Mouse (Mus musculus) heart, embryonic 11.5 days (tissue): ENCODE measurements around the gene Epsti1. TPM values are rescaled to one million over a fixed set of nuclear protein-coding genes. Genes with fewer than 3 reads are reported as not detected.

ENCODE experiments used
- ATAC-seq: fragments of 200-750 bp; cut with Nextera tagmentation; replicated peaks from 2 replicates; pipeline ENCODE4 v1.8.0; 2017; ENCODE audit warnings: moderate library complexity; ENCODE audit not compliant: insufficient number of reproducible peaks, low FRiP score, low TSS enrichment
- H3K27ac ChIP-seq: fragments of 300-500 bp; sonication (generic); 2 replicates; pipeline ENCODE4 v1.5.1; 2014; ENCODE audit warnings: mild to moderate bottlenecking, low read depth, low read length
- H3K27me3 ChIP-seq: fragments of 300-500 bp; sonication (generic); 2 replicates; pipeline ENCODE4 v1.6.1; 2014; ENCODE audit warnings: mild to moderate bottlenecking, low read length, mixed read lengths; ENCODE audit not compliant: control insufficient read depth, insufficient read depth
- H3K36me3 ChIP-seq: fragments of 300-500 bp; sonication (generic); 2 replicates; pipeline ENCODE4 v1.6.1; 2014; ENCODE audit warnings: mild to moderate bottlenecking, low read length, moderate library complexity, mixed read lengths; ENCODE audit not compliant: control insufficient read depth, insufficient read depth
- H3K4me1 ChIP-seq: fragments of 300-500 bp; sonication (generic); 2 replicates; pipeline ENCODE4 v1.6.1; 2014; ENCODE audit warnings: low read length; ENCODE audit not compliant: control insufficient read depth, insufficient read depth
- H3K4me2 ChIP-seq: fragments of 300-500 bp; sonication (generic); 2 replicates; pipeline ENCODE4 v1.6.1; 2014; ENCODE audit warnings: mild to moderate bottlenecking, moderate library complexity
- H3K4me3 ChIP-seq: fragments of 300-500 bp; sonication (generic); 2 replicates; pipeline ENCODE4 v1.5.1; 2014; ENCODE audit warnings: low read depth, low read length
- H3K9ac ChIP-seq: fragments of 300-500 bp; sonication (generic); 2 replicates; pipeline ENCODE4 v1.6.1; 2014; ENCODE audit warnings: mild to moderate bottlenecking, low read depth, low read length, moderate library complexity
- H3K9me3 ChIP-seq: fragments of 300-500 bp; sonication (generic); replicated peaks from 2 replicates; pipeline ENCODE4 v1.6.1; 2016; ENCODE audit warnings: low read length; ENCODE audit not compliant: control insufficient read depth
- WGBS: fragments of 180-500 bp; shearing (Covaris S2); extraction: QIAGEN DNeasy Blood & Tissue Kit; methylation state at CpG from one replicate; pipeline ENCODE4 v1.1.7; 2014; ENCODE audit not compliant: insufficient replicate concordance; 5-methylcytosine and 5-hydroxymethylcytosine counted together
- polyA plus RNA-seq: library from polyadenylated mRNA; unstranded; fragments of >200 nt; fragmentation: Nextera tagmentation; extraction: Ambion mirVana; gene quantifications from 2 replicates; pipeline ENCODE4 v1.2.1, GENCODE M21; 2014

Gene Epsti1
- polyA plus RNA-seq, 1 experiment from 2014 or later = 0.49 TPM

DNA sequence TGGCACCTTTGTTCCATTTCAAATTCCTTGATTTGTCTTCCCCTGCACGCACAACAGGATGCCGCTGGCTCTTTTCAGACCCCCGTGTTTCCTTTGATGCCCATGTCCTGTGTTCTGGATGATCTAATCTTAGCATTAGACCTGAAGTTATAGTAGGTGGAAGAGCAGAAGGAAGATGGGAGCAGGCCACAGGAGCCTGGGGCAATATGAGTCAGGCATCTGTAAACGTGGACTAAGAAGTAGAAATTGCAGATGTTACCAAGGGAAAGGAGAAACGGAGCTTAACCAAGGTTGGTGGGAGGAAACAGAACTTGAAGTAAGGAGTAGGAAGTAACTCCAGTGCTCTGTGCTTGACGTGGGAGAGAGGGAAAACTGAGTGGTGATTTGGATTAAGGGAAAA lies 57.7 kb downstream of the Epsti1 start:
- Histone ChIP-seq H3K27me3 (no peaks in the 10 kb centered on the region), H3K4me3 (no peak overlapping the region), H3K36me3 (no peaks in the 10 kb centered on the region), H3K4me1 (peaks cover 7% of the 10 kb centered on the region), H3K4me2 (no peak overlapping the region), H3K9me3 (no peaks in the 10 kb centered on the region), H3K9ac (no peak overlapping the region), H3K27ac (no peak overlapping the region)
- 75% methylated on average over 6 of the region's 6 CpGs for WGBS
- ATAC-seq = no peak

DNA sequence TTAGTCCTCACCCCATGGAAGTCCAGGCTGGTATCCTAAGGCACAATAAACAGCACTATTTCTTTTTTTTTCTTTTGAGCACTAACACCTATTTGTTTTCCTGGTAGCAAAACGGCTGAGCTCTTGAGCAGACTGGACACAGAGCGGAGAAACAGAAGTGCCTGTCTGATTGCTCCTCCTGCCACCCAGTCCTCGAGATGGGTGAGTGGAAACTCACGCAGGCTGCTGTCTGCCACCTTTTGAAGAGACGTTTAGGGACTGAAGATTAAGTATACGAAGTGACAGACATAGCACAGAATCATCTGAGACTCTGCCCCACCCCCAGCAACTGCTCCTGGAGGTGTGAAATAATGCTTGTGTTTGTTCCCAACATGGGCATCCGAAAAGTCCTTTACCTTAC lies 59.5 kb downstream of the Epsti1 start:
- no peak overlapping the region for H3K27ac ChIP-seq
- no peak overlapping the region for H3K4me2 ChIP-seq
- no peak overlapping the region for H3K4me3 ChIP-seq
- H3K36me3 ChIP-seq = no peaks in the 10 kb centered on the region
- H3K9ac ChIP-seq = no peak overlapping the region
- ATAC-seq = no peak
- H3K4me1 ChIP-seq = peaks cover 7% of the 10 kb centered on the region
- 31% methylated on average over 7 of the region's 7 CpGs for WGBS
- no peaks in the 10 kb centered on the region for H3K27me3 ChIP-seq
- H3K9me3 ChIP-seq = no peaks in the 10 kb centered on the region

DNA sequence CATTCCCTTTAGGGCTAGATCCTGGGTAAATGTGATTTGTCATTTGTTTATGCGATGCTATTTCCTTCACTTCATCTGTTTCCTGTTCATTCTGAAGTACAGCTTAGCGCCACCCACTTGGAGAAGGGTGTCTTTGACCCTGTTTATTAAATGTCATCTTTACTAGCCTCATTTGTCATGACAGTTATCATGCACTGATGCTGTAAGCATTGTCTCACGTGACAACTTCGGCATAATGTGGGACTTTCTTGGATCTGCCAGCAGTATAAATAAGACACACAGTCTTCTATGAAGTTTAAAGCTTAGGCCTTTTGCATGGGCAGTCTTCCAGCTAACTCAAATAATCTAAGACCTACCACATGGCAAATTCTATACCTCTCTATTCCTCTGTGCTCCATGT lies 67.3 kb downstream of the Epsti1 start:
- H3K27me3 ChIP-seq = peaks cover 2% of the 10 kb centered on the region; the same call in 1 of the 2 replicates
- no peaks in the 10 kb centered on the region for H3K36me3 ChIP-seq
- H3K9ac ChIP-seq = no peak overlapping the region
- ATAC-seq = no peak
- WGBS = 80% methylated on average over 4 of the region's 4 CpGs
- H3K4me1 ChIP-seq = no peaks in the 10 kb centered on the region
- no peaks in the 10 kb centered on the region for H3K9me3 ChIP-seq
- H3K4me3 ChIP-seq = no peak overlapping the region
- no peak overlapping the region for H3K4me2 ChIP-seq
- H3K27ac ChIP-seq = no peak overlapping the region

DNA sequence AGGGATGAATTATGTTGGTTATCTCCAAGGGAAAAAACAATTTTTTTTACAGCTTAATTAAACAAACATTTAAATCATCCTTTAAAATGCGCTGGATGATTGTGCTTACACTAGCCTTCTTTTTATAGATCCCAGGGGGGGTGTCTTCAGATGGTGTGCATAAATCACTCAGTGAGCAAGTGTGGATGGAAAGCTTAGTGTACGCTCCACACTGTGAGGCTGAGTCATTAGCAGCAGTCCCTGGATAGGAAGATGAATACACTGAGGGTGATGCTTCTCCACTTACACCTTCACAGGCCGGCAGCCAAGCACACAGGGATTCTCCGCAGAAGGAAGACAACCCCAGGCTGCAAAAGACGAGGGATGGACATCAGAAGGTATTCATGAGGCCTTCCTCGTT lies 70.2 kb downstream of the Epsti1 start:
- 69% methylated on average over 6 of the region's 6 CpGs for WGBS
- Histone ChIP-seq H3K27ac (no peak overlapping the region), H3K4me2 (no peak overlapping the region), H3K36me3 (no peaks in the 10 kb centered on the region), H3K27me3 (peaks cover 2% of the 10 kb centered on the region; the same call in 1 of the 2 replicates), H3K4me3 (no peak overlapping the region), H3K9me3 (no peaks in the 10 kb centered on the region), H3K4me1 (no peaks in the 10 kb centered on the region), H3K9ac (no peak overlapping the region)
- ATAC-seq = no peak

DNA sequence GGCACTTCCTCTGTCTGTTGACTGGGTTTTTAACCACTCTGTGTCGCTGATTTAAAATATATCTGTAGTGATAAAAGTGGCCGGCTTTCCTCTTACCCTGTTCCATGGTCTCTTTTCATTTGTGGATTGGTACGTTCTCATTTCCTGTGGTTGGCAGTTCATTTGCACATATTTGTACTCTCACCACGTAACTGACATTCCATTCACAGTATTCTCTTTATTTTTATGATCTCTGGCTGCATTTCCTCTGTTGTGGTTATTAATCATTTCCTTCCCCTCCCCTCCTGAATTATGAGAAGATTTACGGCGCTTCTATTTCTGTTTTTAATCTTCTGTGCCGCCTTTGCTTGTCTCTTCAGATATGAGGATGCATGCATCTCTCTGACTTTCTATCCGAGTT lies 71.7 kb downstream of the Epsti1 start:
- Histone ChIP-seq H3K27ac (no peak overlapping the region), H3K27me3 (no peaks in the 10 kb centered on the region), H3K4me2 (no peak overlapping the region), H3K4me3 (no peak overlapping the region), H3K9me3 (no peaks in the 10 kb centered on the region), H3K36me3 (no peaks in the 10 kb centered on the region), H3K9ac (no peak overlapping the region), H3K4me1 (no peaks in the 10 kb centered on the region)
- ATAC-seq = no peak
- WGBS = 64% methylated on average over 8 of the region's 8 CpGs

DNA sequence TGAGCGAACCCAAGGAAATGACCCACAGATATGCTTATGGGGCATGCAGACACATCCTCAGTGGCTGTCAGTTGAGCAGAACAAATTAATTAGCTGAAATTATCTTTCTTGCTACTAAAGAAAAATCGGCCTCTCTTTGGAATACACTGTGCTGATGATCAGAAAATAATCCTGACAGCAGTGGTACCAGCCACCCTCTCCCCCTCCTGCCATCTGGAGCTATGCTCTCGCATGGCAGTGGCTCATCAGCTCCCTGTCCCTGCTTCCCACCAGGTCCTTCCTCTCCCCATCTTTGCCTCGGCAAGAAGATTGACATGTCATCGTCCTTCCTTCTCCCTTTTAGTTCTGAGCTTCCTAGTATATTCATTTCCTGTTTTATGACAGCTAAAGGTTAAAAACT lies 77.5 kb downstream of the Epsti1 start:
- H3K4me3 ChIP-seq = no peak overlapping the region
- H3K36me3 ChIP-seq = no peaks in the 10 kb centered on the region
- H3K27ac ChIP-seq = no peak overlapping the region
- H3K27me3 ChIP-seq = no peaks in the 10 kb centered on the region
- H3K4me1 ChIP-seq = no peaks in the 10 kb centered on the region
- 76% methylated on average over 5 of the region's 5 CpGs for WGBS
- no peaks in the 10 kb centered on the region for H3K9me3 ChIP-seq
- no peak overlapping the region for H3K9ac ChIP-seq
- ATAC-seq = no peak
- H3K4me2 ChIP-seq = no peak overlapping the region

DNA sequence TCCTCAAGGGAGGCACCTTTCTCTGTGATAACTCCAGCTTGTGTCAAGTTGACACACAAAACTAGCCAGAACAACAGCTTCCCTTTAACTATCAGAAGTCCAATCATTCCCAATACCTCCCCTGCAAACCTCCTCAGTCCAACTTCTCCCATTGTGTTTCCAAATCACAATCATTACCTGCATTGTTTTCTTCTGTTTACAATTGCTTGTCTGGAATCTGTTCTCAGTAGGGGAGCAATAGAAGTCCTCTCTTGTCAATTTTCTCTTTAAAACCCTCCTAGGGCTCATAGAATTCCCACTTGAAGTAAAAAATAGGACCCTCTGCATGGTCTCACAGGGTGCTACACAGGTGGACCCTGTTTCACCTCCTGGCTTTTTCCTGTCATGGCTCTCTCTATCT lies 93.7 kb downstream of the Epsti1 start:
- no peaks in the 10 kb centered on the region for H3K27me3 ChIP-seq
- ATAC-seq = no peak
- no peak overlapping the region for H3K4me2 ChIP-seq
- no peak overlapping the region for H3K4me3 ChIP-seq
- no peaks in the 10 kb centered on the region for H3K4me1 ChIP-seq
- H3K9me3 ChIP-seq = no peaks in the 10 kb centered on the region
- no peaks in the 10 kb centered on the region for H3K36me3 ChIP-seq
- no peak overlapping the region for H3K9ac ChIP-seq
- no peak overlapping the region for H3K27ac ChIP-seq

DNA sequence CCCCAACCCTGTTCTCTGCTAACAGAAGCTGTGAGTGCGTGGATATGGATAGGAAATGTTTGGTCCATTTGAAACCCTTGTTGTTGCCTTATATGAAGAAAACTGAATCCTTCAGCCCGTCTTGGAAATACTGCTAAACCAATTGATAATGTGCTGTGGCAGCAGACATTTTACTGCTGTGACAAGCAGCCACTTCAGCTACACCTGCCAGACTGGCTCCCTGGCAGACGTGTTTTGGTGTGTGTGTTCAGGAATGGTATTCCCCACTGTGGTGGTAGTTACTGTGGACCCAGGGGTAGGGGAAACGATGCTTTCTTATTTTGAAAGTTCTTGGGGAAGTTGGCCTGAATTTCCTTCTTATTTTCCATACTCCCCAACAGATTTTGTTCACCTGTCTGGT lies 100.4 kb downstream of the Epsti1 start:
- no peak overlapping the region for H3K4me2 ChIP-seq
- H3K4me3 ChIP-seq = no peak overlapping the region
- no peaks in the 10 kb centered on the region for H3K36me3 ChIP-seq
- whole genome bisulfite sequencing = 66% methylated on average over 4 of the region's 4 CpGs
- H3K9ac ChIP-seq = no peak overlapping the region
- ATAC-seq = no peak
- H3K4me1 ChIP-seq = no peaks in the 10 kb centered on the region
- no peaks in the 10 kb centered on the region for H3K9me3 ChIP-seq
- H3K27me3 ChIP-seq = no peaks in the 10 kb centered on the region
- H3K27ac ChIP-seq = no peak overlapping the region

DNA sequence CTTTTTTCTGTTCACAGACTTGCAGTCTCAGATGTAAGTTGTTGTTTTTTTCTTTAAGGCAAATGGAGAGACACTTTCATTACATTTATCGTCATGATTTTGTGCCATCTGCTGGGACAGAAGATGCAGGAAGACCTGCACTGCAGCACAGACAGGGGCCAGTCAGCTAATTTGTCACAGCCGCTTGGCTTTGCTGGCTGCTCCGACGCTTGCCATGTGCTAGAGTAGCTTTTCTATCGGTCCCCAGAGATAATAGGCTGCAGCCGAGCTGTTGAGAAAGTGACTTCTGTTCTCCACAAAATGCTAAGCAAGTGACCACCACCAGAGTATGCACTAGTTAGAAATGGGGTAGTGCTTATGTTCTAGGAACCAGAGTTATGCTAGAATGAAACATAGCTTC lies 104.0 kb downstream of the Epsti1 start:
- Histone ChIP-seq H3K27me3 (no peaks in the 10 kb centered on the region), H3K27ac (no peak overlapping the region), H3K9me3 (no peaks in the 10 kb centered on the region), H3K9ac (no peak overlapping the region), H3K36me3 (no peaks in the 10 kb centered on the region), H3K4me1 (no peaks in the 10 kb centered on the region), H3K4me3 (no peak overlapping the region), H3K4me2 (no peak overlapping the region)
- ATAC-seq = no peak
- 25% methylated on average over 6 of the region's 6 CpGs for WGBS
